Mouse (Mus musculus) cerebellum, adult 11 months (tissue): ENCODE measurements around the gene Sspn.

Source experiments
- DNase-seq: peaks from one replicate; pipeline ENCODE4 v3.0.0; 2022

The Sspn gene

GRCm38 (mm10) chr6:145977344-145977743 is 45.9 kb downstream of the Sspn start:
- DNase-seq, result no peak

- no peak for DNase-seq
Observed at GRCm38 (mm10) chr6:145977771-145978450, 46.5 kb downstream of the Sspn start.

- no peak for DNase-seq
Observed at GRCm38 (mm10) chr6:145981074-145981473, 49.6 kb downstream of the Sspn start.

- DNase-seq, result no peak
Observed at GRCm38 (mm10) chr6:145982335-145982734, 50.9 kb downstream of the Sspn start.

- no peak for DNase-seq
Observed at GRCm38 (mm10) chr6:145990578-145990977, 59.1 kb downstream of the Sspn start.

GRCm38 (mm10) chr6:145992526-145992925 is 61.1 kb downstream of the Sspn start:
- no peak for DNase-seq

- no peak for DNase-seq
Observed at GRCm38 (mm10) chr6:145992985-145993384, 61.5 kb downstream of the Sspn start.

GRCm38 (mm10) chr6:145998314-145999007 is 67.0 kb downstream of the Sspn start:
- peak; percentile 40 for DNase-seq

- no peak for DNase-seq
Observed at GRCm38 (mm10) chr6:146000767-146001166, 69.3 kb downstream of the Sspn start.

- DNase-seq, result no peak
Observed at GRCm38 (mm10) chr6:146001396-146002191, 70.2 kb downstream of the Sspn start.

GRCm38 (mm10) chr6:146004174-146004601 is 72.7 kb downstream of the Sspn start:
- DNase-seq, result no peak

GRCm38 (mm10) chr6:146005129-146005886 is 73.9 kb downstream of the Sspn start:
- DNase-seq, result no peak

- DNase-seq, result no peak
Observed at GRCm38 (mm10) chr6:146005935-146006564, 74.6 kb downstream of the Sspn start.

GRCm38 (mm10) chr6:146006753-146007152 is 75.3 kb downstream of the Sspn start:
- no peak for DNase-seq

- peak; percentile 39 for DNase-seq
Observed at GRCm38 (mm10) chr6:146008450-146008981, 77.1 kb downstream of the Sspn start.

- no peak for DNase-seq
Observed at GRCm38 (mm10) chr6:146009163-146009915, 77.9 kb downstream of the Sspn start.

- DNase-seq, result peak; percentile 31
Observed at GRCm38 (mm10) chr6:146010093-146010764, 78.8 kb downstream of the Sspn start.

GRCm38 (mm10) chr6:146014312-146014711 is 82.9 kb downstream of the Sspn start:
- DNase-seq, result no peak
